Mouse (Mus musculus): ENCODE data around the gene Slc9a3r2. TPM values are rescaled to one million over a fixed set of nuclear protein-coding genes. Genes with fewer than 3 reads are reported as not detected.
A peak's percentile ranks its signal among the peaks of the same experiment; 100 is the strongest.

Gene Slc9a3r2
- polyA plus RNA-seq, 1 experiment from 2014 or later, result 43.7 TPM

DNA sequence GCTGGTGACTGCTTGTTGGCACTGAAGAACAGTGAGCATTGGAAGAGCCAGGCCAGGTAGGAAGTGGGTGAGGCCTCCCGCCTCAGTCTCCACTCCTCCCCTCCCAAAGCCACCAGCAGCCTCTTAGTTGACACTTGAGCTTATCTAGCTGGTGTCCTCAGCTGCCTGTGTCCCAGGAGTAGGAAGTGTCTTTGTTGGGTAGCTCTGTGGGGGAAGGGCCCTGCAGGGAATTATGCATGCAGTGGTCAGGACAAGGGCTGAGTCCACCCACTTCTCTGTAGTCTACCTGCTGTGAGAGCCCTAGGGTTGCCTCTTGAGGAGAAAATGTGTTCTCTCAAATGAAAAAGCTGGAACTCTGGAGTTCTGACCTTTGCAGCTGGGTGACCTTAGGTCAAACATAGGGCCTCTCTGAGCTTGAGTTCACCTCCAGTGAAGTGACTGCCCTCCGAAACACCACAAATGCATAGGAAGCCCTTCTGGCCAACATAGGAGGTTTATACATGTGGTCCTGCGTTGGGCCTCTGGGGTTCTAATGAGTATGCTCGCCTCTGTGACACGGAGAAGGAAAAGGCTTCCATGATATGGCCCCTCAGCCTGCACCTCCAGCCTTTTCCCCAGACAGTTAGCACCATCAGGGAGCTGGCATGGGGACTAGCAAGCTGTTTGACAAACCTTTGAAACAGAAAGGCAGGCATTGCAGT, 13.2 kb downstream of the Slc9a3r2 start:
- Histone ChIP-seq H3K9me3 (replicated peaks; ENCODE audit: control insufficient read depth, low read length, poor library complexity, severe bottlenecking) (no peaks in the 10 kb centered on the region), H3K4me1 (ENCODE audit: control insufficient read depth, insufficient read depth, low read length) (peaks cover 3% of the 10 kb centered on the region), H3K9ac (ENCODE audit: low read depth, low read length) (no peak overlapping the region), H3K27me3 (ENCODE audit: control insufficient read depth, insufficient read depth, low read depth, low read length) (no peaks in the 10 kb centered on the region), H3K36me3 (ENCODE audit: control insufficient read depth, insufficient read depth, low read length) (0 out of 2 replicates have a peak, but pooled peaks cover 8% of the 10 kb centered on the region), H3K4me3 (ENCODE audit: low read depth, low read length) (no peak overlapping the region), H3K4me2 (ENCODE audit: low read length) (no peak overlapping the region), H3K27ac (ENCODE audit: low read length) (no peak overlapping the region)
- ATAC-seq, result no peak
- 61% methylated on average over 5 of the region's 5 CpGs for WGBS

DNA sequence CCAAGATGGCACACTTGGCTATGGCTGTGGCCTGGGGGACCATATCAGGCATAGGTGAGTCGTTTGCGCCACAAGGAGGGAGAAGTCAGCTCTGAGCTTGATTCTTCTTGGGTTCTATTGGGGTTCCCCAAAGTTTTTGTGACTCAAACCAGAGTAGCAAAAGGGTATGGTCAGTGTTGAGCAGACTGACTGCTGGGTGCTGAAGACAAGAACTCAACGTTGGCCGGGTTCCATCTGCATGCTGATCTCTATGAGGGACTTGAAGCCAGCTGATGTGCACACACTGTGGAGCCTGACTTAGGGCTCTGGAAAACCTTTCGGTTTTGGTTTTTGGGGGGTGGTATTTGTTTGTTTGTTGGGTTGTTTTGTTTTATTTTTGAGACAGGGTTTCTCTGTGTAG, 14.4 kb downstream of the Slc9a3r2 start:
- peaks cover 9% of the 10 kb centered on the region for H3K4me1 ChIP-seq (ENCODE audit: control insufficient read depth, insufficient read depth, low read length)
- no peak overlapping the region for H3K4me2 ChIP-seq (ENCODE audit: low read length)
- H3K27ac ChIP-seq (ENCODE audit: low read length), result no peak overlapping the region
- WGBS, result 93% methylated on average over 5 of the region's 5 CpGs
- no peak for ATAC-seq
- H3K27me3 ChIP-seq (ENCODE audit: control insufficient read depth, insufficient read depth, low read depth, low read length), result no peaks in the 10 kb centered on the region
- no peak overlapping the region for H3K9ac ChIP-seq (ENCODE audit: low read depth, low read length)
- H3K4me3 ChIP-seq (ENCODE audit: low read depth, low read length), result no peak overlapping the region
- H3K9me3 ChIP-seq (replicated peaks; ENCODE audit: control insufficient read depth, low read length, poor library complexity, severe bottlenecking), result no peaks in the 10 kb centered on the region
- 0 out of 2 replicates have a peak, but pooled peaks cover 8% of the 10 kb centered on the region for H3K36me3 ChIP-seq (ENCODE audit: control insufficient read depth, insufficient read depth, low read length)

DNA sequence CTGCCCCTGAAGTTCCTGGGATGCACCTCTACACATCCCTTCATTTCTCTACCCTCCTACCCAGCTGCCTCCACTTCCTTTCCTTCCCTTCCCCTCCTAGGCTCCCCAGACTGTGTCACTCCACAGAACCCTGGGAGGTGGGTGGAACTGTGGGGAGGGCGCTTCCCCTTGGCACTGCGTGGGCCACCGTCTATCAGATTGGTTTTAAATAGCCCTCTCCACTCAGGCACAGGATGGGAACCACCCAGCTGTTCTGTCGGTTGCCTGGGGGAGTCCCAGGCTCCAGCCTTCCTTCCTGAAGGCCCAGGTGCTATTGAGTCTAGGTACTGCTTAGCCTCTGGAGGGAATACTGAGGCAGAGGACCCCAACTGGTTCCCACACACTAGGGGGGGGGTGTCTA, 15.1 kb downstream of the Slc9a3r2 start:
- H3K27me3 ChIP-seq (ENCODE audit: control insufficient read depth, insufficient read depth, low read depth, low read length), result no peaks in the 10 kb centered on the region
- no peak for ATAC-seq
- no peak overlapping the region for H3K4me2 ChIP-seq (ENCODE audit: low read length)
- no peaks in the 10 kb centered on the region for H3K9me3 ChIP-seq (replicated peaks; ENCODE audit: control insufficient read depth, low read length, poor library complexity, severe bottlenecking)
- WGBS, result 98% methylated on average over 4 of the region's 4 CpGs
- H3K9ac ChIP-seq (ENCODE audit: low read depth, low read length), result no peak overlapping the region
- no peak overlapping the region for H3K27ac ChIP-seq (ENCODE audit: low read length)
- peaks cover 9% of the 10 kb centered on the region for H3K4me1 ChIP-seq (ENCODE audit: control insufficient read depth, insufficient read depth, low read length)
- H3K4me3 ChIP-seq (ENCODE audit: low read depth, low read length), result no peak overlapping the region
- 0 out of 2 replicates have a peak, but pooled peaks cover 6% of the 10 kb centered on the region for H3K36me3 ChIP-seq (ENCODE audit: control insufficient read depth, insufficient read depth, low read length)

DNA sequence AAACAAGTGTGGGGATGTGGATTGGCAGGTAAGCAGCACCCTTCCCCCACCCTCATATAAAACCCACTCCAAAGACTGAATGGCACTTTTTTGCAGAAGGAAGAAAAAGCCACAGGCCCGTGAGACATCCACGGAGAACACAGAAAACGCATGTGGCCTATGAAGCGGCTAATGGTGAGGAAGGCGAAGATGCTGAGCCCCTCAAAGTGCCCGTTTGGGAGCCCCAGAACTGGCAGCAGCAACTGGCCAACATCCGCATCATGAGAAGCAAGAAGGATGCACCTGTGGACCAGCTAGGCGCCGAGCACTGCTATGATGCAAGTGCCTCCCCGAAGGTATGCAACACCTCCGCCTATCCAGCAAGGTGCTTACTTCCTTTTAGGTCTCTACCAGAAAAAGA, 16.3 kb downstream of the Slc9a3r2 start:
- no peak for ATAC-seq
- no peak overlapping the region for H3K27ac ChIP-seq (ENCODE audit: low read length)
- H3K27me3 ChIP-seq (ENCODE audit: control insufficient read depth, insufficient read depth, low read depth, low read length), result no peaks in the 10 kb centered on the region
- peaks cover 3% of the 10 kb centered on the region; the same call in 1 of the 2 replicates for H3K36me3 ChIP-seq (ENCODE audit: control insufficient read depth, insufficient read depth, low read length)
- H3K4me1 ChIP-seq (ENCODE audit: control insufficient read depth, insufficient read depth, low read length), result peaks cover 9% of the 10 kb centered on the region
- no peak overlapping the region for H3K4me3 ChIP-seq (ENCODE audit: low read depth, low read length)
- no peak overlapping the region for H3K9ac ChIP-seq (ENCODE audit: low read depth, low read length)
- WGBS, result 93% methylated on average over 11 of the region's 11 CpGs
- no peaks in the 10 kb centered on the region for H3K9me3 ChIP-seq (replicated peaks; ENCODE audit: control insufficient read depth, low read length, poor library complexity, severe bottlenecking)
- H3K4me2 ChIP-seq (ENCODE audit: low read length), result no peak overlapping the region

DNA sequence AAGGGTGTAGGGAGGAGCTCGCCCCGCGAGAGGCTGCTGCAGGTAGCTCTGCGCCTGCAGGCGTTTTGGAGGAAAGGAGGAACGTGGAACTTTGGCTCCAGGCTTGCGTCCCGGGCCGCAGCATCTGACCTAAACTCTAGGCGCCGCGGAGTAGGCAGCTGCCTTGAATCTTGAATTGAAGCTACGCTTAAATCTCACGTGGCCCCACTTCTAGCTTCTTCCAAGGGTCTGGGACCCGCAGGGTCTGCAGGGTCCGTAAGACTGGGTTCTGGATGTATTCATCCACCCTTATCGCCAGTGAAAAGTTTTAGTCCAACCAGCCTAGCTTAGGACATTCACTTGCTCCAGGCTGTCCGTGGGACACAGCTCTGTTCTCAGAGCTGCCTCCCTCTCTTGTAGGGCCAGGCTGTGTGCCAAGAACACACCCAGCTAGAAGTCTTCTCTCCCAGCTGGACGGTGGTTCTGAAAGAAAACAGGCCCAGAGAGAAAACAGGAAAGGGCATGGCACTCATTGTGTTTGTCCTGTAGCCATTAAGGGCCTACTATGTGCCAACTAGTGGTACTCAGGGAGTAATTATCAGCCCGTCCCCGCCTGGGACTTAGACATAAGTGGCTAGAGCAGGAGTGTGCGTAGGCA, 17.2 kb downstream of the Slc9a3r2 start:
- peak; percentile 23 for ATAC-seq
- H3K36me3 ChIP-seq (ENCODE audit: control insufficient read depth, insufficient read depth, low read length), result peaks cover 8% of the 10 kb centered on the region
- H3K9ac ChIP-seq (ENCODE audit: low read depth, low read length), result peak overlapping the region; percentile 70
- peaks cover 9% of the 10 kb centered on the region for H3K4me1 ChIP-seq (ENCODE audit: control insufficient read depth, insufficient read depth, low read length)
- no peaks in the 10 kb centered on the region for H3K9me3 ChIP-seq (replicated peaks; ENCODE audit: control insufficient read depth, low read length, poor library complexity, severe bottlenecking)
- no peaks in the 10 kb centered on the region for H3K27me3 ChIP-seq (ENCODE audit: control insufficient read depth, insufficient read depth, low read depth, low read length)
- 11% methylated on average over 22 of the region's 22 CpGs for WGBS
- peak overlapping the region; percentile 68 for H3K27ac ChIP-seq (ENCODE audit: low read length)
- peak overlapping the region; percentile 82 for H3K4me2 ChIP-seq (ENCODE audit: low read length)
- peak overlapping the region; percentile 67 for H3K4me3 ChIP-seq (ENCODE audit: low read depth, low read length)

DNA sequence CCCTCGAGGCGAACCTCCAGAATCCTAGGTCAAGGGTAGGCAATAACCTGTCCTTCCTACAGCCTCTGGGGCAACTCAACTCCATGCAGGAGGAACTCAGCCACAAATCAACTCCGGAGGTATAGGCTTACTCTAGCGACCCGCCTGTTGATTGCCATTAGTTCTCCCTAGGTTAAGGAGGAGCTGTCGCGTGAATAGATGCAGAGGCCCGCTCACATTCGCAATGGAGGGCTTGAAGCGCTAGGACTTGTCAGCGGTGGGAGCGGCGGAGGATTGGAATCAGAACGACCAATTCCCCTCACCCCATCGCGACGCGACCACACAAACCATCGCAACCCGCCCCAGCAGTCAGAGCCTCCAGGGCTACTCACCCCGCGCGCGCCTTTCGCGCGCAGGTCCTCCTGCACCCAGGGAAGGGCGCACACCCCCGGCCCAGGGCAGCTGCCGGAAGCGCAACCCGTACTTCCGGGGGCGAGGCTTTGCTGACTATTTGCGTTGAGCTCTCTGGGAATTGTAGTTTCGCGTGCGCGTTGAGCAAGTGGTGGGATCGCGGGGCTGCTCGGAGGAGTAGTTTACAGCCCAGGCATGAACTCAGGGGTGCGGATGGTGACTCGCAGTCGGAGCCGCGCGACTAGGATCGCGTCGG, 17.8 kb downstream of the Slc9a3r2 start, which contains the start of the genes Tsc2 and Nthl1:
Gene Tsc2, minus strand, starts transcription at position 464 of the 646 bp plus-strand sequence.
Gene Nthl1, plus strand, starts transcription at position 514 of the 646 bp plus-strand sequence.
- Histone ChIP-seq H3K9ac (ENCODE audit: low read depth, low read length) (peak within 1 kb of the TSS; percentile 70), H3K4me1 (ENCODE audit: control insufficient read depth, insufficient read depth, low read length) (peaks cover 9% of the 10 kb centered on the region), H3K27me3 (ENCODE audit: control insufficient read depth, insufficient read depth, low read depth, low read length) (no peaks in the 10 kb centered on the region), H3K9me3 (replicated peaks; ENCODE audit: control insufficient read depth, low read length, poor library complexity, severe bottlenecking) (no peaks in the 10 kb centered on the region), H3K4me3 (ENCODE audit: low read depth, low read length) (peak within 1 kb of the TSS; percentile 67), H3K27ac (ENCODE audit: low read length) (peak within 1 kb of the TSS; percentile 68), H3K36me3 (ENCODE audit: control insufficient read depth, insufficient read depth, low read length) (peaks cover 11% of the 10 kb centered on the region), H3K4me2 (ENCODE audit: low read length) (peak within 1 kb of the TSS; percentile 82)
- peak; percentile 92 for ATAC-seq
- 2% methylated on average over 51 of the region's 51 CpGs for WGBS

DNA sequence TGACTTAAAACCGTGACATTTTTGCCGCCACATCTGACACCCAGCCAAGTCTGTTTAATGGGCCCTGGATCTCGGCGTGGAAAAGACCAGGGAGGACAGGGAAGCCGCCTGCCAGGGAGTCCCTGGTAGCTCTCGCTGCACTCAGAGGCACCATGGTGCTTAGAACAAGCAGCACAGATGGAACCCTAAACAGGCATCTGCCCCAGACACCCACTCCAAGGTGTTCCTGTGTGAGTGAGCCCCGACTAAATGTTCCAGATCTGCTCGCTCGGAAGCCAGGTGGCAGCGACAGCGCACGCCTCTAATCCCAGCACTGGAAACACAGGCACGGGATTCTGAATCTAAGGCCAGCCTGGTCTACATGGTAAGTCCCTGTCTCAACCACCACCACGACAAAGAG, 20.1 kb downstream of the Slc9a3r2 start:
- no peak overlapping the region for H3K4me2 ChIP-seq (ENCODE audit: low read length)
- no peak overlapping the region for H3K4me3 ChIP-seq (ENCODE audit: low read depth, low read length)
- H3K9ac ChIP-seq (ENCODE audit: low read depth, low read length), result no peak overlapping the region
- WGBS, result 90% methylated on average over 14 of the region's 14 CpGs
- no peak for ATAC-seq
- no peak overlapping the region for H3K27ac ChIP-seq (ENCODE audit: low read length)
- peaks cover 9% of the 10 kb centered on the region for H3K4me1 ChIP-seq (ENCODE audit: control insufficient read depth, insufficient read depth, low read length)
- H3K36me3 ChIP-seq (ENCODE audit: control insufficient read depth, insufficient read depth, low read length), result peaks cover 18% of the 10 kb centered on the region
- no peaks in the 10 kb centered on the region for H3K9me3 ChIP-seq (replicated peaks; ENCODE audit: control insufficient read depth, low read length, poor library complexity, severe bottlenecking)
- no peaks in the 10 kb centered on the region for H3K27me3 ChIP-seq (ENCODE audit: control insufficient read depth, insufficient read depth, low read depth, low read length)

DNA sequence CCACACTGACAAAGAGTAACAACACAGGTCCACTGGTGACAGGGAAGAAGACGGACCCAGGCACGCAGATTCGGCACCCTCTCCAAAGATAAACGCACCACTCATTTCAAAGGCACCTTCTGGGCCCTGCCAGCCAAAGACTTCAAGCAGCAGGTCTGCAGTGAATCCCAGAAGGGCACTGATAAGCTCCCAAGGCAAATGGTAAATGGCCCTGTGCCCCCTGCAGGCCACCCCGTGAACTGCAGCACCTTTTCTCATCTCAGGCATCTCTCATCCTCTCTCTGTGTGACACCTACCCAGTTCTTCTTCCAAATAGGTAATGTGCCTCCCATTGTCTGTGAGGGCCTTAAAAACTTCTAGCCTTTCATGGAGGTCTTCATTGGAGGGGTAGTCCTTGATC, 21.5 kb downstream of the Slc9a3r2 start:
- Histone ChIP-seq H3K9ac (ENCODE audit: low read depth, low read length) (no peak overlapping the region), H3K4me1 (ENCODE audit: control insufficient read depth, insufficient read depth, low read length) (peaks cover 9% of the 10 kb centered on the region), H3K27me3 (ENCODE audit: control insufficient read depth, insufficient read depth, low read depth, low read length) (no peaks in the 10 kb centered on the region), H3K4me3 (ENCODE audit: low read depth, low read length) (no peak overlapping the region), H3K9me3 (replicated peaks; ENCODE audit: control insufficient read depth, low read length, poor library complexity, severe bottlenecking) (no peaks in the 10 kb centered on the region), H3K36me3 (ENCODE audit: control insufficient read depth, insufficient read depth, low read length) (peaks cover 22% of the 10 kb centered on the region), H3K27ac (ENCODE audit: low read length) (no peak overlapping the region), H3K4me2 (ENCODE audit: low read length) (no peak overlapping the region)
- WGBS, result 48% methylated on average over 5 of the region's 5 CpGs
- ATAC-seq, result no peak

DNA sequence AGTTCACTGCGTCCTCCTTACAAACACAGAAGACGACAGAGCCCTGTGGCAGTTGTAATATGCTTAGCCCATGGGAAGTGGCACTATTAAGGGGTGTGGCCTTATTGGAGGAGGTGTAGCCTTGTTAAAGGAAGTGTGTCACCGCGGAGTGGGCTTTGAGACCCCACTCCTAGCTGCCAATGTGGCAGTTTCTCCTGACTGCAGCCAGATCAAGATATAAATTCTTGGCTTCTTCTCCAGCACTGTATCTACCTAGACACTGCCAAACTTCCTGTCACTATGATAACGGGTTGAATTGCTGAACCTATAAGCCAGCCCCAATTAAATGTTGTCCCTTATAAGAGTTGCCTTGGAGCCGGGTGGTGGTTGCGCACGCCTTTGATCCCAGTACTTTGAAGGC, 24.7 kb downstream of the Slc9a3r2 start:
- H3K9ac ChIP-seq (ENCODE audit: low read depth, low read length), result no peak overlapping the region
- no peaks in the 10 kb centered on the region for H3K9me3 ChIP-seq (replicated peaks; ENCODE audit: control insufficient read depth, low read length, poor library complexity, severe bottlenecking)
- H3K27me3 ChIP-seq (ENCODE audit: control insufficient read depth, insufficient read depth, low read depth, low read length), result no peaks in the 10 kb centered on the region
- peaks cover 47% of the 10 kb centered on the region for H3K36me3 ChIP-seq (ENCODE audit: control insufficient read depth, insufficient read depth, low read length)
- H3K4me2 ChIP-seq (ENCODE audit: low read length), result no peak overlapping the region
- H3K4me1 ChIP-seq (ENCODE audit: control insufficient read depth, insufficient read depth, low read length), result no peaks in the 10 kb centered on the region
- no peak overlapping the region for H3K27ac ChIP-seq (ENCODE audit: low read length)
- WGBS, result 94% methylated on average over 8 of the region's 8 CpGs
- no peak overlapping the region for H3K4me3 ChIP-seq (ENCODE audit: low read depth, low read length)
- no peak for ATAC-seq

Measured in midbrain, embryonic 16.5 days (tissue).